Mouse (Mus musculus) small intestine, adult 2 months (tissue): ENCODE measurements at regions not wholly inside any gene's neighbourhood (a gene's known extent, or its start where the extent isn't known, plus 50 kb on each side); places are given as distances from the start of the nearest gene placed in this dataset.

Experiments used
- H3K27ac ChIP-seq: fragments of 200-500 bp; 2 replicates; pipeline ENCODE4 v1.5.1; 2012; ENCODE audit warnings: low read depth, low read length, control low read depth, inconsistent platforms; ENCODE audit not compliant: insufficient read depth
- H3K27me3 ChIP-seq: fragments of 200-500 bp; 2 replicates; pipeline ENCODE4 v1.6.1; 2012; ENCODE audit warnings: mild to moderate bottlenecking, moderate library complexity, low read length, inconsistent platforms; ENCODE audit not compliant: control insufficient read depth, insufficient read depth
- H3K36me3 ChIP-seq: fragments of 200-500 bp; 2 replicates; pipeline ENCODE4 v1.6.1; 2012; ENCODE audit warnings: mild to moderate bottlenecking, low read length, control low read depth, inconsistent platforms; ENCODE audit not compliant: control insufficient read depth, insufficient read depth
- H3K4me1 ChIP-seq: fragments of 200-500 bp; 2 replicates; pipeline ENCODE4 v1.6.1; 2012; ENCODE audit warnings: low read length, inconsistent platforms, mixed read lengths; ENCODE audit not compliant: control insufficient read depth, insufficient read depth, insufficient read length
- H3K4me3 ChIP-seq: fragments of 200-500 bp; 2 replicates; pipeline ENCODE4 v1.5.1; 2012; ENCODE audit warnings: low read depth, mild to moderate bottlenecking, control low read depth, inconsistent platforms, low read length, moderate library complexity
- CTCF ChIP-seq: fragments of 200-500 bp; IDR thresholded peaks from 2 replicates; pipeline ENCODE4 v1.5.1; 2012; ENCODE audit warnings: low read depth, mild to moderate bottlenecking, control low read depth, inconsistent platforms, low read length, moderate library complexity, mixed read lengths; ENCODE audit not compliant: insufficient replicate concordance, insufficient read length; ENCODE audit errors: extremely low read depth
- POLR2A ChIP-seq: fragments of 200-500 bp; IDR thresholded peaks from 2 replicates; pipeline ENCODE4 v1.6.1; 2012; ENCODE audit warnings: low read depth, mild to moderate bottlenecking, control low read depth, inconsistent platforms, low read length, moderate library complexity
- WGBS: fragments of 180-500 bp; shearing (Covaris S2); methylation state at CpG from one replicate; pipeline ENCODE4 v1.1.7; 2018; 5-methylcytosine and 5-hydroxymethylcytosine counted together

GRCm38 (mm10) chr14:46247491-46248484 lies 131.4 kb upstream of the Gm15217 start:
- no peak overlapping the region for H3K27ac ChIP-seq
- 76% methylated on average over 16 of the region's 16 CpGs for WGBS

GRCm38 (mm10) chr14:46249141-46249540 lies 130.1 kb upstream of the Gm15217 start:
- no peaks in the 10 kb centered on the region for H3K4me1 ChIP-seq
- 45% methylated on average over 3 of the region's 3 CpGs for WGBS
- TF ChIP-seq CTCF, result no peak
- TF ChIP-seq POLR2A, result no peak
- no peaks in the 10 kb centered on the region for H3K36me3 ChIP-seq
- H3K27ac ChIP-seq, result no peak overlapping the region
- H3K4me3 ChIP-seq, result no peak overlapping the region
- no peaks in the 10 kb centered on the region for H3K27me3 ChIP-seq

More at GRCm38 (mm10) chr14:46247491-46248484, 131.4 kb upstream of the Gm15217 start:
- no peak for TF ChIP-seq CTCF
- TF ChIP-seq POLR2A, result no peak
- H3K27me3 ChIP-seq, result no peaks in the 10 kb centered on the region
- H3K4me3 ChIP-seq, result no peak overlapping the region
- no peaks in the 10 kb centered on the region for H3K36me3 ChIP-seq
- no peaks in the 10 kb centered on the region for H3K4me1 ChIP-seq

- Histone ChIP-seq H3K27me3 (no peaks in the 10 kb centered on the region), H3K27ac (no peak overlapping the region), H3K4me1 (no peaks in the 10 kb centered on the region; the same call in 1 of the 2 replicates), H3K36me3 (no peaks in the 10 kb centered on the region), H3K4me3 (no peak overlapping the region)
- TF ChIP-seq POLR2A (no peak), CTCF (no peak)
- WGBS, result 70% methylated on average over 3 of the region's 3 CpGs
Observed at GRCm38 (mm10) chr14:46255261-46255660, 124.0 kb upstream of the Gm15217 start.

- Histone ChIP-seq H3K4me3 (no peak overlapping the region), H3K4me1 (peaks cover 2% of the 10 kb centered on the region; the same call in 1 of the 2 replicates), H3K27me3 (no peaks in the 10 kb centered on the region), H3K36me3 (no peaks in the 10 kb centered on the region), H3K27ac (no peak overlapping the region)
- 42% methylated on average over 1 of the region's 1 CpGs for WGBS
- TF ChIP-seq POLR2A, result no peak
- TF ChIP-seq CTCF, result no peak
Observed at GRCm38 (mm10) chr14:46256336-46256735, 122.9 kb upstream of the Gm15217 start.

GRCm38 (mm10) chr14:46257311-46257710 lies 121.9 kb upstream of the Gm15217 start:
- no peak overlapping the region for H3K4me3 ChIP-seq
- H3K27ac ChIP-seq, result no peak overlapping the region
- TF ChIP-seq POLR2A (no peak), CTCF (no peak)
- peaks cover 2% of the 10 kb centered on the region; the same call in 1 of the 2 replicates for H3K4me1 ChIP-seq
- H3K27me3 ChIP-seq, result no peaks in the 10 kb centered on the region
- no peaks in the 10 kb centered on the region for H3K36me3 ChIP-seq
- 80% methylated on average over 4 of the region's 4 CpGs for WGBS

GRCm38 (mm10) chr14:46258551-46258950 lies 120.7 kb upstream of the Gm15217 start:
- H3K4me1 ChIP-seq, result peaks cover 2% of the 10 kb centered on the region; the same call in 1 of the 2 replicates
- 61% methylated on average over 7 of the region's 7 CpGs for WGBS
- no peak for TF ChIP-seq POLR2A
- TF ChIP-seq CTCF, result no peak
- no peaks in the 10 kb centered on the region for H3K27me3 ChIP-seq
- H3K36me3 ChIP-seq, result no peaks in the 10 kb centered on the region
- no peak overlapping the region for H3K27ac ChIP-seq
- H3K4me3 ChIP-seq, result no peak overlapping the region

GRCm38 (mm10) chr14:46260291-46260980 lies 118.8 kb upstream of the Gm15217 start:
- H3K4me3 ChIP-seq, result no peak overlapping the region
- H3K27ac ChIP-seq, result no peak overlapping the region; the same call in 1 of the 2 replicates
- H3K4me1 ChIP-seq, result peaks cover 2% of the 10 kb centered on the region; the same call in 1 of the 2 replicates
- no peaks in the 10 kb centered on the region for H3K36me3 ChIP-seq
- TF ChIP-seq CTCF, result no peak
- TF ChIP-seq POLR2A, result no peak
- H3K27me3 ChIP-seq, result no peaks in the 10 kb centered on the region
- WGBS, result 38% methylated on average over 4 of the region's 4 CpGs
